Mouse (Mus musculus) thymus, adult 18-20 months (tissue): ENCODE measurements around the gene Pes1.
"Not testable (repeated sequence)": the region's sequence is repeated elsewhere in the genome, so short reads cannot be mapped to it uniquely, and the experiment has no call there.

Source experiments
- DNase-seq, 2 experiments: peaks; one replicate each; pipeline ENCODE4 v3.0.0; 2022; ENCODE audit warnings: mixed read lengths in 2 of 2

Pes1 gene

DNA sequence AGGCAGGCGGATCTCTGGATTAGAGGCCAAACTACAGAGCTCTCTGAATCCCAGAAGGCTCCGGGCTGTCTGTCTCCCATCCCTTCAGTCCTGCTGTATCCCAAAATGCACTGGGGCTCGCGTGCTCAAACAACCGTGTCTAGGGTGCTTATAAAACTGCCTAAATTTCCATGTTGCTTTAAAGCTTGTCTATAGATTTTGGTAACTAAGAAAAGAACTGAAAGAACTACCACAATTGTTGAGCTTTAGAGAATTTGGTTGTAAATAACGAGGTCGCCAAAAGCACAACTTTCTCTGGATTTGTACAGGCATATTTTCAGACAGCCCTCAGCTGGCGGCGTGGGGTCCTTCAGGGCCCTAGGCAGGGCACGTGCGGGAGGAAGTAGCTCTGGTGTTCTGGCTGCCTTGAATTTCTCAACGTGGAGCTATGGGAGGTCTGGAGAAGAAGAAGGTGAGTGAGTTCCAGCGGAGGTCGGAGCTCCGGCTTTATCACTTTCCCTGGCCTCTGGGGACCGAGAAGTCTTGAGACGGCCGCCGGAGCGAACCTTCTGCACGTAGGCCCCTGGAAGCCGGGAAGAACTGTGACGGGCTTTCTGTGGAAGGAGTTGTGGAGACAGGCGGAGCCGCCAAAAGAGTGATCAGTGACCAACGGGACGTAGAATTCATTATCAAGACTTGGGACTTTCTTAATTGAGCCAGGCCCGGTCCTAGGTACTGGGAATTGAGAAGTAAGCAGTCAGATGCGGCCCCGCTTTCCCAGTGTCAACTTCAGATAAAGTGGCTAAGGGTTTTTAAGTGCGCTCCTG lies at the start of gene Pes1:
Pes1 (plus strand) TSS at position 366 of the 806 bp plus-strand sequence.
- peak; percentile 47 to 67 for DNase-seq

DNA sequence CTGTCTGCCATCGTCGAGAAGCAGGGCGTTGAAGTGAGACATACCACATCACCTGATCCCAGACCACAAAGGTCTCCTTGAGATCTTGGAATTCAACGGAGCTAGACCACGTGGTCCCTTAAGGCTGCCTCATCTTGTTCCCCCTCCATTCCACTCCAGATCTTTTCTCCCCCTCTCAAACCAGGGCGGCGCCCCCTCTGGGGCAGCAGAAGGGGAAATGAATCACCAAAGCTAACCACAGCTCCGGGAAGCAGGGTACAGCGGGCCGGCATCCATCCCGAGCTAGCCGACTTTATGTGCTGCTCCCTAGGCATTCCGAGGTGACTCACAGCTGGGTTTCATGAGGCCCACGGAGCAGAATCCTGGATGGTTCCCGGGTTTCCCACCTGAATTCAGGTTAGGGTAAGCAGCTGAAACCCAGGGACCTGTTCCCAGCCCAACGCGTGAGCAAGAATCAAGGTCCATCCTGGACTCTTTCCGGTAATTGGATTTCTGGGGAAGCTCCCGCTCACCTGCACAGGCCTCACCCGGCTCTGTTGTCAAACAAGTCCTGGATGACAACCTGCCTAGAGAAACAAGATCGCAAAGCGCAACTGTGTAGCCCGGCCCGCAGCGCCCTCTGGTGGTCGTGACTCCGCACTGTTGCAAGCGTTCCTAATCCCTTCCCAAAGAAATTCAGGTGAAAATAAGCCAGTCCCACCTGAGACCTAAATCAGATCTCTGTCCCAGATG lies 49.5 kb upstream of the Pes1 start, which contains the start of gene Slc35e4:
Slc35e4 (minus strand) TSS at position 556 of the 732 bp plus-strand sequence.
- DNase-seq: peak; percentile 48 to 51

DNA sequence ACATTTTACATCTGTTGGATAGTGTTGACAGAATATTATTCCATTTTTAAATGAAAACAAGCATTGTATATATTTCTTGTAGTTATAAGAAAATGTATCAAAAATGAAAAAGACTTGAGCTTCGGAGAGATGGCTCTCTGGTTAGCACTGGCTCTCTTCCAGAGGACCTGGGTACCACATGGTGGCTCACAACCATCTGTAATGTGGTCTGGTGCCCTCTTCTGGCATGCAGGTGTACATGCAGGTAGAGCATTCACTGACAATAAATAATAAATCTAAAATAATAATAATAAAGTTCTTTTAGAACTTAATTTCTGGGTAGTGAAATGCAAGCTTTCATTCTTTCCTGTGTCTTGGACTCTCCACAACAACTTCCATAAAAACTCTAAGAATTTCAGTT lies 45.0 kb upstream of the Pes1 start:
- DNase-seq: no peak

DNA sequence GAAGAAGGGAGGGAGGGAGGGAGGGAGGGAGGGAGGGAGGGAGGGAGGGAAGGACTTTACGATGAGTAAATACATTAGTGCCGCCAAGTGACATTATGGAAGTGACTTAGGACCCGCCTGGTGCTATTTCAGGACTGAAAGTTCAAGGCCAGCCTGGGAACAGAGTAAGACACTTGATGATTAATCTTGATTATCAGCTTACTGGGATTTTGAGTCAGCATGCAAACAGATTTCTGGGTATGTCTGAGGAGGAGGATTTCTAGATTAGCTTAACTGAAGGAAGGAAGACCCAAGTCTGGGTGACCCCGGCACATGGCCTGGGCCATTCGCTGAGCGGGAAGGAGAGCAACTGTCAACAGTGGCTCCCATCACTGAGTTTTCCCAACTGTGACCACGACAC lies 43.3 kb upstream of the Pes1 start:
- no peak for DNase-seq

GRCm38 (mm10) chr11:3921281-3921850 lies 42.4 kb upstream of the Pes1 start:
- no peak for DNase-seq

GRCm38 (mm10) chr11:3922115-3922514 lies 41.7 kb upstream of the Pes1 start:
- no peak for DNase-seq

DNA sequence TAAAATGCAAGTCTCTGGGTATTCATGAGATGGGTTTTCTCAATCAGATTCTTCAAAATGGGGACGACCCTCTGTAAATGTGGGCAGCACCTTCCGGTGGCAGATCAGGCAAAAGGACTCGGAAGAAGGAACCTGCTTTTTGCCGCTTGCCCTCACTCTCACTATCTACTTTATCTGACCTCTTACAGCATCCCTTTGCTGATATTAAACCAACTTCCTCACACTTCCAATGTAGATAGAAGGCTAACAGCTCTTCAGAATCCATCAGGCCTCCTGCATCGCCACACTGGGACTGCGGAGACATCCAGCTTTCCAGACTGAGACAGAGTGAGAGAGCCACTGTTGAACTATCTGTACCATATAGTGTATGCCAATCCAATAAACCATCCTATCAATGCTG lies 41.0 kb upstream of the Pes1 start:
- no peak for DNase-seq

GRCm38 (mm10) chr11:3925916-3926315 lies 37.9 kb upstream of the Pes1 start:
- DNase-seq: no peak

DNA sequence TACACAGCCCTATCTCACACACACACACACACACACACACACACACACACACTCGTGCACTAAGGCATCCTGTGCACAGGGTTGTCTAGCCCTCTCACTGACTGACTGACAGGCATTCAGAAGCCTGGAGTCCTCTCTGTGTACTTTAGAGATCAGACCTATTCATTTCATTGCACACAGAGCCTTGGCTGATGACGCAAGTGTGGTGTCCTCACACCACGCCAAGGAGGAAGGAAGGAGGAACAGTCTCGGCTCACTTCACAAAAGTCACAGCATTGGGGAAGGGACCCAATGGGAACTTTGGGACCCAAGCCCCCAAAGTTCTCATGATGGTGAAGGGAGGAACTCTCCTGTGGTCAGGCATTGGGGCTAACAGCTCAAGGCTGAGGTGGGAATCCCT lies 33.8 kb upstream of the Pes1 start:
- DNase-seq: no peak

DNA sequence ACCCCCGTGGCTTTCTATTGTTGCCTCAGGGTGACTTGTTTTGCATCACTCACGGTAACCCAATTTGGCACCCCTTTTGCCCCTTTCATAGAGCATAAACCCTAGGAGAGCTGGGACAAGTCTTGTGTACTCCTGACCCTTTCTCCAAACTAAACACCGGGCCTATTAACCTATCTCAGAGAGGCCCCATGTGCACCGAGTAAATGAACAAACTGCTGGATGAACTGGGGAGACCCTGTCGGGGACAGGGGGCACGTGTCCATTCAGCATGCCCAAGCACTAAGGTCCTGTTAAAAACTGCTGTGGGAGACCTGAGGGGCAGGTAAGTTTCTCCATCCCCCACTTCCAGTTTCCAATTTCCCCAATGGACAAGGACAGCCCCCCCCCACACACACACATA lies 32.8 kb upstream of the Pes1 start:
- no peak for DNase-seq

DNA sequence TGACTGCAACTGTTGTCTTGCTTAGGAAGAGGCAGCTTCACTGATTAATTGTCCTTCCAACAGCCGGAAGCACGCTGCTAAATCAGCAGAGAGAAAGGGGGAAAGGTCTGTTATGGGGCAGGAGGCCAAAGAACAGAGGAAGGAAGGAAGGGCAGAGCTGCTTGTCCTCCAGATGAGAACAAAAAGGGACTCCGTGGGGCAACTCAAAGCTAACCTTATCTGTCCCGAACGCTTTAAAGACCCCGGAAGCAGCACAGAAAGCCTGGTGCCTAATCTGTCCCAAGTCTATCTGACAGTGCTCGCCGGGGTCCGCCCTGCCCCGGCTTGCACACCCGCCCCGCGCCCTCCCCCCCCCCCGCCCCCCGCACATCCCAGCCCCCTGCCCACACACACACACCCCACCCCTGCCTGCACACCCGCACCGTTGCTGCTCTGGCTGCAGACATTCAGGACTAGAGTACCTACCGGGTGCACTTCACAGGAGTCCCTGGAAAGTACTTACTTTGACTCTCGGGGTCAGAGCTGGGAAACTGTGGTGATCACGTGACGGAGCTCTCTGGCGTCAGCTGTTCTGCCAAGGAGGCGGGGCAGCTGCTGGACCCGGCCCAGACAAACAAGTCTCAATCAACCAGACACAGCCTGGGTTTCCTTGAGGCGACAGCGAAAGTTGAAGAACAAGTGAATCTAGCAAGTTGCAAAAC lies 32.1 kb upstream of the Pes1 start, which contains the start of gene Tcn2:
Tcn2 (minus strand) TSS at position 649 of the 701 bp plus-strand sequence.
- peak; percentile 68 to 73 for DNase-seq

DNA sequence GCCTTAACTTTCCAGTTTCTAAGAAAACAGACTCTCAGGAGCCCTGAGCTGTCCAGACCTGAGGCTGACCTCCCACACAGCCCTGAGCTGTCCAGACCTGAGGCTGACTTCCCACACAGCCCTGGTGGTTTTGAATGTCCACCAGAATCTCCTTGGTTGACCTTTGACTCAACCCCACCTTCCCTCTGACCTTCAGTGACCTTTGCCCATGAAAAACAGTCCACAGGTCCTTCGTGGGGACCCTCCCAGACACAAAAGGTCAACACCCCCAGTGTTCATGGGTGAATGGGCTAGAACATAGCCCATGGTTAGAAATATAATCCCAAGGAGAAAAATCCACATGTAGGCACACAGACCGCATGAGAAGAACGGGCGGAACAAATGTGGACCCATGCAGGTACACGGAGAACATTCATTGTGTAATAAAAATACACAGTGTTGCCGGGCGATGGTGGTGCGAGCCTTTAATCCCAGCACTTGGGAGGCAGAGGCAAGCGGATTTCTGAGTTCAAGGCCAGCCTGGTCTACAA lies 30.0 kb upstream of the Pes1 start:
- no peak for DNase-seq

- DNase-seq: no peak
These were observed 28.6 kb upstream of the Pes1 start for GRCm38 (mm10) chr11:3935135-3935534.

GRCm38 (mm10) chr11:3936318-3936717 lies 27.5 kb upstream of the Pes1 start:
- no peak for DNase-seq

DNA sequence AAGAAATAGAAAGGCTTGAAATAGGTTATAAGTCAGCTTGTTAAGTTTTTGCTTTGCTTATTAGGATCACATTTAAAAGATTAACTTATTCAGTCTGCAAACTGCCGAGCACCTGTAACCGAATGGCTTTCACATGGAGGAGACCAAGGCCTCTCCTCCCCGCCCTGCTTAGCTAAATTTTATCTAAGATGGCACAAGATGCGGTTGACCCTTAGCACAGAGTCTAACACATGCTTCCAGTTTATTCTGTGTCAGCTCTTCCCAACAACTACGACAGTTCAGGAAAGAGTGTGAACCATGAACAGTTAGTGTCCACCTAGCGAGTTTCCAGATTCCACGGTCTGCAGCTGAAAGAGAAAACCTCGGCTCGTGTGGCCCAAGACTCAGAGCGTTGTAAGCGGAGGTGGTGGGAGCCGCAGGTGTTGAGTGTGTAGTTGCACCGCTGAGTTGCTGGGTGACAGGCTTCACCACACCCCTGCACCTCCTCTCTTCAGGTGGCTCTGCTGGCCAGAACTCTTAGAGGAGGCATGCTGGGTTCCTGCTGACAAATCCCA lies 26.4 kb upstream of the Pes1 start:
- no peak for DNase-seq

DNA sequence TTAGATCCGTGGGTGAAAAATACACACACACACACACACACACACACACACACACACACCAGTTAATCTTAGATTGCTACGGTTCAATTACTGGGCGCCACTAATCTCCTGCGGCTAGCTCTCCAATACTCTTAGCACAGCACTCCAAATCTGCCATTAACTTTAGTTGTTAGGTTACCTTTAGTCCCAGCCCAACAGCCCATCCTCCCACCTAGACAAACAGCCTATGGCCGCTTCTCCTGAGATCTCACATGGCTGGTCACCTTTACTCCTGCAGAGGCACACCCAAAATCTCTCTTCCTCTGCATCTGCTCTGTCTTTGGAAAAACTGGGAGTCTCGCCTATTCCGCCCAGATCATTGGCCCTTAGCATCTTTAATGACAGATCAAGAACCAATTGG lies 22.4 kb upstream of the Pes1 start:
- no peak for DNase-seq

DNA sequence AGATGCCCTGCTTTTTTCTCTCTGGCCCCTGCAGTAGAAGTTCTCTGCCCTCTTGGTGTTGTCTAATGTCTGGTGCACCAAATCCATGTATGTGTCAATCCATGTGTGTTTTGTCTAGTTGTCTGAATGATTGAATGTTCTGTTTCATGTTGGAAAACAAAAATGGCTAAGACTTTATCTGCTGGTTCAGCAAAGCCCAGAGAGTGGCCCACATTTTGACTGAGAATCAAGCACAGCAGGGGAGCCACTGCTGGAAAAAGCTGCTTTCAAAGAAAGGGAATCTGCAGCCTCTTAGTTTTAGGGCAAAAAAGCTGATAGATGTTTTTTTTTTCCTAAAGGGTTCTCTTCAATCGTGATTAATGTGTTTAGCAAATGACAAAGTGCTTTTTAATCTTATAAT lies 17.4 kb upstream of the Pes1 start:
- no peak for DNase-seq

DNA sequence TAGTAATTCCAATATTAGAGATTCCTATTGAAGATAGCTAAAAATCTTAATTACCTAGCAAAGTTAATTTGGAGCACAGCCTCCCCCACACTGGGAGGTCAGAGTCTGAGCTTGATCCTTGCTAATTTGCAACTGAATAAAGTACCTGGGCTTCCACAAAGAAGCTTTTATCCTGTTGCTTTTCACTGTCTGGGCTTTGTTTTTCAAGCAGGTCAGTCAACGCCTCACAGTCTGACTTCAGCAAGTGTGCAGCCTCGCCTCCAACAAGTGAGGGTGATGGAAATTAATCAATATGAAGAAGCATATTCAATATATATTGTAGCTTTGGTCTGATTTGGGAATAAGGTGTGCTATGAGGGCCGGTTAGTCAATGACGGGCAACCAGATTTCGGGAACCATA lies 8.9 kb upstream of the Pes1 start:
- DNase-seq: not testable (repeated sequence)

DNA sequence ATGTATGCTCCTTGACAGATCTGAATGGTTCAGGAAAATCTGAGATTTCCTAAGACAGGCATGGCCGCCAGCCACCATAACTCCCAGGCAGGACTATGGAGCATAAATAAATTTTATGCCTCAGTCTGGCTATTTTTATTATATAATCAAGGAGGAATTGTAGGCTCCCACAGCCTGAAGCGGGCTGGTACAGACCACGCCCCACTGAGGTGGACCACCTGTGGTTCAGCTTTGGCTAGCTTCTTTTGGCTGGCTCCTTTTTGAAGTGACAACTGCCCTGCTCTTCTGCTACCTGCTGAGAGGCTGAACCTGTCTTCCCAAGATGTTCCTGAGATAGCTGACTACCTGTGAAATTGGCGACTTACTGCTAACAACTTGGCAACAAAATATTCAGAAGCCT lies 8.4 kb upstream of the Pes1 start:
- DNase-seq: not testable (repeated sequence)

DNA sequence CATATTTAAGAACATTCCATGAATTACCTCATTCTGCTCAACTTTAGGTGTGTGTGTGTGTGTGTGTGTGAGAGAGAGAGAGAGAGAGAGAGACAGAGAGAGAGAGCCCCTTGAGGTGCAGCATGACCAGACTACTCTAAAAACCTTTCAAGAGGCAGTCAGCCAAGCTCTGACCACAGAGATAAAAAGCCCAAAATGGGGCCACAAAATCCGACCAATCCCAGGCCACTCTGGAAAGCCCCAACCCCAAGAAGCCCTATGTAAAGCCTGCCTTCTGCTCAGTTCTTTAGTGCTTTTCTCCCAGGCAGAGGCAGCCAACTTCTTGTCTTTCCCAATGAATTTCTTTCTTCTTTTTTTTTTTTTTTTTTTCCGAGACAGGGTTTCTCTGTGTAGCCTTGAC lies 2.9 kb upstream of the Pes1 start:
- DNase-seq: no peak

DNA sequence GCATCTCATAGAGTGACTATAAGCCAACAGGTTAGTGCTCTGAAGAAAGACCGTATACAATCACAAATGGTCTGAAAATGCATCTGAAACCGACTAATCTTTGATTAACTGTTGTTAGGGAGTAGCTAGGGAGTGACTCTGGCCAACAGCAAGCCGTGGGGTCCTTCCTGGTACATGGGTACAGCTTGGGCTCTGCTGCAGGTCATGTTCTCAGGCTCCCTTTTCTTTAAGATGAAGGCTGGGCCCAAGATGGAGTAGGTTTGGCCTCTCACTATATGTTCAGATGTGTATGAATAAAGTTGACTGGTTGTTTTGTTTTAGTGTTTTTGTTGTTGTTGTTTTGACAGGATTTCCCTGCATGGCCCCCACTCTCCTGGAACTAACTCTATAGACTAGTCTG lies 2.0 kb upstream of the Pes1 start:
- DNase-seq: no peak

- peak in 1 of 2 experiments; percentile 6 for DNase-seq
These were observed 620 bp upstream of the Pes1 start for GRCm38 (mm10) chr11:3963155-3963554.
